Mouse (Mus musculus) thymus, adult 2 months (tissue): ENCODE measurements at regions not wholly inside any gene's neighbourhood (a gene's known extent, or its start where the extent isn't known, plus 50 kb on each side); places are given as distances from the start of the nearest gene placed in this dataset.

Experiments
- CTCF ChIP-seq: fragments of 200-500 bp; IDR thresholded peaks from 2 replicates; pipeline ENCODE4 v1.5.1; 2012; ENCODE audit warnings: mild to moderate bottlenecking, control low read depth, low read length, moderate library complexity, borderline replicate concordance; ENCODE audit not compliant: control insufficient read depth, poor library complexity, insufficient read depth; ENCODE audit errors: extremely low read depth
- POLR2A ChIP-seq: fragments of 200-500 bp; IDR thresholded peaks from 2 replicates; pipeline ENCODE4 v1.6.1; 2012; ENCODE audit warnings: mild to moderate bottlenecking, low read length, control low read depth, moderate library complexity; ENCODE audit not compliant: control insufficient read depth, poor library complexity, insufficient read depth; ENCODE audit errors: extremely low read depth

GRCm38 (mm10) chr10:117467161-117467560, 87.3 kb upstream of the Cpsf6 start:
- TF ChIP-seq CTCF (no peak), POLR2A (no peak)
